Mouse (Mus musculus): Measurements from ENCODE around the gene 9530077C05Rik. TPM values are rescaled to one million over a fixed set of nuclear protein-coding genes. Genes with fewer than 3 reads are reported as not detected.
A peak's percentile ranks its signal among the peaks of the same experiment; 100 is the strongest.

Gene 9530077C05Rik
- polyA plus RNA-seq, 1 experiment from 2014 or later: 4.9 TPM

DNA sequence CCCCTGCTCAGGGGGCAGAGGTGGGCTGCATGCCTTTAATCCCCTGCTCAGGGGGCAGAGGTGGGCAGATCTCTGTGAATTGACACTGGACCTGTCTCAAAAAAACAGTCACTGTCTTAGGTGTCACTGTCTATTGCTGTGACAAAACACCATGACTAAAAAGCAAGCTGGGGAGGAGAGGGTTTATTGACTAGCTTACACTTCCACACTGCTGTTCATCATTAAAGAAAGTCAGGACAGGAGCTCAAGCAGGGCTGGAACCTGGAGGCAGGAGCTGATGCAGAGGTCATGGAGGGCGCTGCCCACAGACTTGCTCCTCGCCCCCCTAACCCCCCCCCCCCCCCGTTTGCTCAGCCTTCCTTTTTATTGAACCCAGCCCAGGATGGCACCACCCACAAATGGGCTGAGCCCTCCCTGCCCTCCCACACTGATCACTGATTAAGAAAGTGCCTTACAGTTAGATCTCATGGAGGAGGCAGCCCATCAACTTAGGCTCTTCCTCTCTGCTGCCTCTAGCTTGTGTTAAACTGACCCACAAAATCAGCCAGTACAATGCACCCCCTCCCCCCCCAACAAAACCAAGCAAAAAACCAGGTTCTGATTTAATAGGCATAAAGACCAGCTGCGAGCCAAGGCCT is 16.8 kb downstream of the 9530077C05Rik start:
- Histone ChIP-seq H3K9me3 (ENCODE audit: control insufficient read depth, low read length) (no peaks in the 10 kb centered on the region), H3K27me3 (ENCODE audit: control insufficient read depth, insufficient read depth, low read depth, low read length) (no peaks in the 10 kb centered on the region), H3K4me1 (replicated peaks; ENCODE audit: control insufficient read depth, insufficient read depth, low read length) (peaks cover 15% of the 10 kb centered on the region), H3K9ac (ENCODE audit: low read length) (no peak overlapping the region), H3K4me3 (ENCODE audit: low read length) (no peak overlapping the region), H3K36me3 (ENCODE audit: control insufficient read depth, insufficient read depth, low read length) (no peaks in the 10 kb centered on the region), H3K27ac (ENCODE audit: low read length) (no peak overlapping the region), H3K4me2 (ENCODE audit: low read depth, low read length) (no peak overlapping the region)
- no peak for ATAC-seq (ENCODE audit: low read depth)
- WGBS: 90% methylated on average over 2 of the region's 4 CpGs

DNA sequence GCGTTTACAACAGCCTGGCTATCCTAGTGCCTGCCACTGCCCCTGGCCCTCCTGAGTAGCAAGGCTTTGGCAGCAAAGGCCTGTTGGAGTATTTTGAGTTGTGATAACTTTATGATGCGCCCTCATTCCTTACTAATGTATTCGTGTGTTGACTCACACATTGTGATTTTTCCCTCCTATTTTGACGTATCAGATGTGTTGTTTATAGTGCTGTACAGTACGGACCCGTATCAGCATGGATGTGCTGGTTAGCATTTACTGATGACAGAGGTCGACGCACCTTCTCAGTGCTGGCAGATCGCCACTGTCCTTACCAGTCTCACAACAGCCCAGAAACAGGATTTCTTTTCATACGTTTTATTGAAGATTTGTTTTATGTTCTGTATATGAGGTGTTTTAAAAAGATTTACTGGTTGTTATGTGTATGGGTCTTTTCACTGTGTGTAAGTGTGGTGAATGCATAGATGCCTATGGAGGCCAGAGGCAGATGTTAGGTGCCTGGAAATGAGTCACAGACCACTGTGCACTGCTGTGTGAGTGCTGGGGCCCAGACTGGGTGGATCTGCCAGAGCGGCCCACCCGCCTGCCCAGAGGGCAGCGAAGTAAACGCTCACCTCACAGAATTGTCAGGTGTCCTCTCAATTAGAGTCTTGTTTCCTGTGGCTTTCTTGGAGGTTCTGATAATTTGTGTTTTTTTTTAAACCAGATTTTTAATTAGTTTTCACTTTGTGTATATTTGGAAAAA is 17.5 kb downstream of the 9530077C05Rik start:
- Histone ChIP-seq H3K27ac (ENCODE audit: low read length) (no peak overlapping the region), H3K4me1 (replicated peaks; ENCODE audit: control insufficient read depth, insufficient read depth, low read length) (peaks cover 15% of the 10 kb centered on the region), H3K9ac (ENCODE audit: low read length) (no peak overlapping the region), H3K9me3 (ENCODE audit: control insufficient read depth, low read length) (no peaks in the 10 kb centered on the region), H3K27me3 (ENCODE audit: control insufficient read depth, insufficient read depth, low read depth, low read length) (no peaks in the 10 kb centered on the region), H3K4me3 (ENCODE audit: low read length) (no peak overlapping the region), H3K4me2 (ENCODE audit: low read depth, low read length) (no peak overlapping the region), H3K36me3 (ENCODE audit: control insufficient read depth, insufficient read depth, low read length) (no peaks in the 10 kb centered on the region)
- 71% methylated on average over 14 of the region's 14 CpGs for WGBS
- ATAC-seq (ENCODE audit: low read depth): no peak

DNA sequence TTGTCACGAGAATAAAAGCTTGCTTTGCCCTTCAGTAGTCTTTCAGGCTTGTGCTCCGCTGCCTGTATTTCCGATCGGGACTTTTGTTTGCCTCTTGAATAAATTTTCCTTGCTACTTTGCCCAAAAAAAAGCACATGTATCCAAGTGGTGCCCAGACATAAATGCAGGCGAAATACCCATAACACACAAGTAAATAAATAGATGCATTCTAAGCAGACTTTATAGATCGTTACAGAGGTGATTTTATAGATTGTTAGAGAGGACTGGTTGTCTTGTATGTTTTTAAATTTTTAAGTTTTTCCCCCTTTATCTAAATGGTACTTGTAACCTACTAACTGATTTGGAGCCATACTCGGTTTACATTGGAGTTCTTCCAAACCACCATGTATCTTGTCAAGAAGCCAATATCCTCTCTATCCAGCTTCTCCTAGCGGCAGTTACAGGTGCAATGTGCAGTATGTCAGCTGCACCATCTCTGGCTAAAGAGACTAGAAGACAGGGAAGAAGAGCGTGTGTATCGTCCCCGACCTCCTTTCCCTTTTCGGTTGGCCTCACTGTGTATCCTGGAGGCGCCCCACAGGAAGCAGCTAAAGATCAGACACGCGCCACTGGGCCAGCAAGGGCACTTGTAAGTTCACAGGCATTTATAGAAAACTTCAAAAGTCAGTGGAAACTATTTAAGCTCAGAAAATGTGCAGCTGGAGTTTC is 18.4 kb downstream of the 9530077C05Rik start:
- 36% methylated on average over 15 of the region's 15 CpGs for WGBS
- H3K9me3 ChIP-seq (ENCODE audit: control insufficient read depth, low read length): no peaks in the 10 kb centered on the region
- no peaks in the 10 kb centered on the region for H3K27me3 ChIP-seq (ENCODE audit: control insufficient read depth, insufficient read depth, low read depth, low read length)
- no peak overlapping the region for H3K9ac ChIP-seq (ENCODE audit: low read length)
- no peak overlapping the region for H3K4me3 ChIP-seq (ENCODE audit: low read length)
- peak overlapping the region; percentile 39 for H3K4me2 ChIP-seq (ENCODE audit: low read depth, low read length)
- peaks cover 13% of the 10 kb centered on the region for H3K4me1 ChIP-seq (replicated peaks; ENCODE audit: control insufficient read depth, insufficient read depth, low read length)
- ATAC-seq (ENCODE audit: low read depth): peak; percentile 82
- peak overlapping the region; percentile 19 for H3K27ac ChIP-seq (ENCODE audit: low read length)
- no peaks in the 10 kb centered on the region for H3K36me3 ChIP-seq (ENCODE audit: control insufficient read depth, insufficient read depth, low read length)

DNA sequence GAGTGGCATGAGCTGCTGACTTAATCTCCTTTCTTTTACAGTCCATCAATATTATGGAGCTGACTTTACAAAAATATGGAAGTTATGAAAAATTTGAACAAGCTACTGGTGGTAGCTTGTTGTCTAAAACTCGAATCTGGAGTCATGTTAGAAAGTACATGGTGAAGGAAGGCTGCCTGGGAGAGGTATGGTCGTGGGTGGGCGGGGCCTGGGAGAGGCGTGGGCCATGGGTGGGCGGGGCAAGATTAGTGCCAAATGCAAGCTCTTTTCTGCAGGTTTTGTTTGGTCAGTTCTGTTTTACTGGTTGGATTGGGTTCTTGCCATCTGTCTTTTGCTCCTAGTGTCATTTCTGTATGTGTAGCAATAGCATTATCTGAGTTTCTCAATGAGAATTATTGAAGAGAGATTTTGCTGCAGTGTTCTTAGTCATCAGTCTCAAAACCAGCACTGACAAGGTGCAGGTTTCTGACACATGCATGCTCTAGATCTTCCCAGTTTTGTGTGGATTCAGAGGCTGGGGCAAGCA is 19.1 kb downstream of the 9530077C05Rik start:
- peak overlapping the region; percentile 19 for H3K27ac ChIP-seq (ENCODE audit: low read length)

DNA sequence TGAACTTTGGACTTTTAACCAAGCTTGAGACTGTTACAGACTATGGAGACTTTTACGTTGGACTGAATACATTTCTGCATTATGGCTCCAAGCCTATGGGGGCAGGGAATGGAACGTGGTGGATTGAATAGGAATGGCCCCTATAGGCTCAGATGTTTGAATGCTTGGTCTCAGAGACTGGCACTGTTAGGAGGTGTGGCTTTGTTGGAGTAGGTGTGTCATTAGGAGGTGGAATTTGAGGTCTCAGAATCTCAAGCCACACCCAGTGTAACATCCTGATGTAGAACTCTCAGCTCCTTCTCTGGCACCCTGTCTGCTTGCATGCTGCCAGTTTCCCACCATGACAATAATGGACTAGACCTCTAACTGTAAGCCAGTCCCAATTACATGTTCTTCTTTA is 21.9 kb downstream of the 9530077C05Rik start:
- no peaks in the 10 kb centered on the region for H3K27me3 ChIP-seq (ENCODE audit: control insufficient read depth, insufficient read depth, low read depth, low read length)
- H3K4me1 ChIP-seq (replicated peaks; ENCODE audit: control insufficient read depth, insufficient read depth, low read length): peaks cover 13% of the 10 kb centered on the region
- H3K4me2 ChIP-seq (ENCODE audit: low read depth, low read length): no peak overlapping the region
- no peak overlapping the region for H3K9ac ChIP-seq (ENCODE audit: low read length)
- no peak overlapping the region for H3K4me3 ChIP-seq (ENCODE audit: low read length)
- H3K9me3 ChIP-seq (ENCODE audit: control insufficient read depth, low read length): no peaks in the 10 kb centered on the region
- no peaks in the 10 kb centered on the region for H3K36me3 ChIP-seq (ENCODE audit: control insufficient read depth, insufficient read depth, low read length)
- 72% methylated on average over 2 of the region's 2 CpGs for WGBS
- ATAC-seq (ENCODE audit: low read depth): no peak
- H3K27ac ChIP-seq (ENCODE audit: low read length): no peak overlapping the region

More for the DNA sequence above, 19.1 kb downstream of the 9530077C05Rik start:
- Histone ChIP-seq H3K4me3 (ENCODE audit: low read length) (no peak overlapping the region), H3K9me3 (ENCODE audit: control insufficient read depth, low read length) (no peaks in the 10 kb centered on the region), H3K4me2 (ENCODE audit: low read depth, low read length) (peak overlapping the region; percentile 39), H3K4me1 (replicated peaks; ENCODE audit: control insufficient read depth, insufficient read depth, low read length) (peaks cover 13% of the 10 kb centered on the region), H3K27me3 (ENCODE audit: control insufficient read depth, insufficient read depth, low read depth, low read length) (no peaks in the 10 kb centered on the region), H3K9ac (ENCODE audit: low read length) (no peak overlapping the region), H3K36me3 (ENCODE audit: control insufficient read depth, insufficient read depth, low read length) (no peaks in the 10 kb centered on the region)
- 23% methylated on average over 5 of the region's 5 CpGs for WGBS
- peak; percentile 47; the same call in 1 of the 2 replicates for ATAC-seq (ENCODE audit: low read depth)

DNA sequence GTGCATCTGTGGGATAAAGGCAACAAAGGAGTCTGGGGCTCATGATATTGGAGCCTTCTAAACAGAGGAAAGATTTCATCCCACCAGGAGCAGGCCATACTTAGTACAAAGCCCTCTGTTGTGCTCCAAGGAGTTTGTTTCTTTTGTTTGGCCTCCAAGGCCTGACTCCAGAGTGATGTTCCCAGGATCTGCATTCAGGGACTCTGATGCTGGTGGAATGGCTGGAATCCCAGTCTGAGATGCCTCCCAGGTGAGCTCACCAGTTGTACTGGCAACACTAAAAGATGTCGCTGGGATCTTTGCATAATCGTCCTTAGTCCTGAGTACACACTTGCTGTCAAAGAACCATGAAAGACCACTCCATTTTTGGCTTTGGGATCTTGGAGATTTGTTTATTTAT is 22.8 kb downstream of the 9530077C05Rik start:
- ATAC-seq (ENCODE audit: low read depth): no peak
- Histone ChIP-seq H3K9ac (ENCODE audit: low read length) (no peak overlapping the region), H3K27ac (ENCODE audit: low read length) (no peak overlapping the region), H3K4me1 (replicated peaks; ENCODE audit: control insufficient read depth, insufficient read depth, low read length) (peaks cover 13% of the 10 kb centered on the region), H3K4me3 (ENCODE audit: low read length) (no peak overlapping the region), H3K36me3 (ENCODE audit: control insufficient read depth, insufficient read depth, low read length) (no peaks in the 10 kb centered on the region), H3K9me3 (ENCODE audit: control insufficient read depth, low read length) (no peaks in the 10 kb centered on the region), H3K27me3 (ENCODE audit: control insufficient read depth, insufficient read depth, low read depth, low read length) (no peaks in the 10 kb centered on the region), H3K4me2 (ENCODE audit: low read depth, low read length) (no peak overlapping the region)
- 80% methylated on average over 2 of the region's 2 CpGs for WGBS

DNA sequence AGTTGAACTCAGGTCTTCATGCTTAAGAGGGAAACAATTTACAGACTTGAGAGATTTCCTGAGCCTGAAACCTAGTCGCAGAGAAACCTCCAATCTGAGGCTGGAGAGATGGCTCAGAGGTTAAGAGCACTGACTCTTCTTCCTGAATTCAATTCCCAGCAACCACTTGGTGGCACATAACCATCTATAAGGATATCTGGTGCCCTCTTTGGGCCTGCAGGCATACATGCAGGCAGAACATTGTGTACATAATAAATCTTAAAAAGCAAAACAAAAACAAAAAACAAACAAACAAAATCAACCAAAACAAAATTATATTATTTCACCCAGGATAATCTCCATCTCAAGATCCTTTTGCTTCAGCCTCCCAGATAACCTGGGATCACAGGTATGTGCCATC is 27.5 kb downstream of the 9530077C05Rik start:
- H3K9ac ChIP-seq (ENCODE audit: low read length): no peak overlapping the region
- no peak for ATAC-seq (ENCODE audit: low read depth)
- H3K4me1 ChIP-seq (replicated peaks; ENCODE audit: control insufficient read depth, insufficient read depth, low read length): no peaks in the 10 kb centered on the region
- no peaks in the 10 kb centered on the region for H3K27me3 ChIP-seq (ENCODE audit: control insufficient read depth, insufficient read depth, low read depth, low read length)
- no peak overlapping the region for H3K4me3 ChIP-seq (ENCODE audit: low read length)
- H3K27ac ChIP-seq (ENCODE audit: low read length): no peak overlapping the region
- no peaks in the 10 kb centered on the region for H3K36me3 ChIP-seq (ENCODE audit: control insufficient read depth, insufficient read depth, low read length)
- WGBS: 63% methylated on average over 1 of the region's 1 CpGs
- H3K4me2 ChIP-seq (ENCODE audit: low read depth, low read length): no peak overlapping the region
- H3K9me3 ChIP-seq (ENCODE audit: control insufficient read depth, low read length): no peaks in the 10 kb centered on the region

DNA sequence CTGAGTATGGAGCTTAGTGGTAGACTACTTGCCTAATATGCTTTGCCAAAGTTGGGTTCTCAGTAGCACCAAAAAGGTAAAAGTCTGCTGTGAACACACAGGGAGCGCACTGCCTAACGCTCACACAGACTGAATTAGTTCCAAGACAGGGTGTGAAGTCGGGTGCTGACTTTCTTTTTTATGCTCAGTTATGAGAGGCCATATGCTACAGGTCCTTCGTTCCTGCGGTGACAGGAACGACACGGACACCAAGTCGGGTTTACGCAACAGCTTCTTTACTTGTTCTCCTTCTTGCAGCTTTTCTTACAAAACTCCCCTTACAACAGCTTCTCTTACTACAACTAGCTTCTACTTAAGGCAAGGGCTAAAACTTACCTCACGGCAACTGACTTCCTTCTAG is 31.8 kb downstream of the 9530077C05Rik start:
- H3K4me2 ChIP-seq (ENCODE audit: low read depth, low read length): no peak overlapping the region
- no peak for ATAC-seq (ENCODE audit: low read depth)
- H3K4me1 ChIP-seq (replicated peaks; ENCODE audit: control insufficient read depth, insufficient read depth, low read length): no peaks in the 10 kb centered on the region
- 86% methylated on average over 10 of the region's 10 CpGs for WGBS
- no peak overlapping the region for H3K4me3 ChIP-seq (ENCODE audit: low read length)
- H3K36me3 ChIP-seq (ENCODE audit: control insufficient read depth, insufficient read depth, low read length): peaks cover 14% of the 10 kb centered on the region; the same call in 1 of the 2 replicates
- H3K9ac ChIP-seq (ENCODE audit: low read length): no peak overlapping the region
- H3K9me3 ChIP-seq (ENCODE audit: control insufficient read depth, low read length): no peaks in the 10 kb centered on the region
- H3K27ac ChIP-seq (ENCODE audit: low read length): no peak overlapping the region
- no peaks in the 10 kb centered on the region for H3K27me3 ChIP-seq (ENCODE audit: control insufficient read depth, insufficient read depth, low read depth, low read length)

DNA sequence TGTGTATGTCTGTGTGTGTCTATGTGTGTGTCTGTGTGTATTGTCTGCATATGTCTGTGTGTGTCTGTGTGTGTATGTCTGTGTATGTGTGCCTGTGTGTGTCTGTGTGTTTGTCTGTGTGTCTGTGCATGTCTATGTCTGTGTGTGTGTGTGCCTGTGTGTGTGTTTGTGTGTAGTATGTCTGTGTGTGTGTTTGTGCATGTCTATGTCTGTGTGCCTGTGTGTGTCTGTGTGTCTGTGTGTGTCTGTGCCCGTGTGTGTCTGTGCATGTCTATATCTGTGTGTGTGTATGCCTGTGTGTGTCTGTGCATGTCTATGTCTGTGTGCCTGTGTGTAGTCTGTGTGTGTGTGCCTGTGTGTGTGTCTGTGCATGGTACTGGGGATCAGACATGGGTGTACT is 33.8 kb downstream of the 9530077C05Rik start:
- 73% methylated on average over 1 of the region's 1 CpGs for WGBS
- Histone ChIP-seq H3K36me3 (ENCODE audit: control insufficient read depth, insufficient read depth, low read length) (peaks cover 28% of the 10 kb centered on the region), H3K4me3 (ENCODE audit: low read length) (no peak overlapping the region), H3K27ac (ENCODE audit: low read length) (no peak overlapping the region), H3K9ac (ENCODE audit: low read length) (no peak overlapping the region), H3K4me1 (replicated peaks; ENCODE audit: control insufficient read depth, insufficient read depth, low read length) (no peaks in the 10 kb centered on the region), H3K27me3 (ENCODE audit: control insufficient read depth, insufficient read depth, low read depth, low read length) (no peaks in the 10 kb centered on the region), H3K9me3 (ENCODE audit: control insufficient read depth, low read length) (no peaks in the 10 kb centered on the region), H3K4me2 (ENCODE audit: low read depth, low read length) (no peak overlapping the region)
- no peak for ATAC-seq (ENCODE audit: low read depth)

Data from lung, embryonic 16.5 days (tissue).